Mouse (Mus musculus): ENCODE data around the gene Nme6.
"Not testable (repeated sequence)": the region's sequence is repeated elsewhere in the genome, so short reads cannot be mapped to it uniquely, and the experiment has no call there.

Gene Nme6

GRCm38 (mm10) chr9:109832391-109833087 is at the start of gene Nme6:
TSS of gene Nme6 (plus strand) at chr9:109832749.
- DNase-seq: peak; percentile 90

- not testable (repeated sequence) for DNase-seq
These were observed 42.0 kb upstream of the Nme6 start, which contains the start of gene Fbxw27 for GRCm38 (mm10) chr9:109790570-109790969. TSS of gene Fbxw27 (minus strand) at chr9:109790670.

- DNase-seq: no peak
These were observed 37.3 kb upstream of the Nme6 start for GRCm38 (mm10) chr9:109795221-109795620.

GRCm38 (mm10) chr9:109795811-109796210 is 36.7 kb upstream of the Nme6 start:
- DNase-seq: no peak

- peak; percentile 13 for DNase-seq
These were observed 34.5 kb upstream of the Nme6 start for GRCm38 (mm10) chr9:109798051-109798450.

- not testable (repeated sequence) for DNase-seq
These were observed 27.0 kb upstream of the Nme6 start for GRCm38 (mm10) chr9:109805596-109805995.

- DNase-seq: no peak
These were observed 26.3 kb upstream of the Nme6 start for GRCm38 (mm10) chr9:109806260-109806659.

GRCm38 (mm10) chr9:109806695-109807293 is 25.8 kb upstream of the Nme6 start:
- DNase-seq: no peak

- no peak for DNase-seq
These were observed 24.7 kb upstream of the Nme6 start for GRCm38 (mm10) chr9:109807898-109808297.

GRCm38 (mm10) chr9:109811980-109812379 is 20.6 kb upstream of the Nme6 start, which contains the start of gene Spink8:
TSS of gene Spink8 (plus strand) at chr9:109812280.
- DNase-seq: no peak

- no peak for DNase-seq
These were observed 19.1 kb upstream of the Nme6 start for GRCm38 (mm10) chr9:109813424-109813823.

GRCm38 (mm10) chr9:109816341-109816740 is 16.2 kb upstream of the Nme6 start:
- DNase-seq: no peak

GRCm38 (mm10) chr9:109825739-109826138 is 6.8 kb upstream of the Nme6 start:
- no peak for DNase-seq

GRCm38 (mm10) chr9:109826181-109826580 is 6.4 kb upstream of the Nme6 start:
- no peak for DNase-seq

- no peak for DNase-seq
These were observed 501 bp downstream of the Nme6 start for GRCm38 (mm10) chr9:109833088-109833412.

GRCm38 (mm10) chr9:109849312-109849758 is 16.8 kb downstream of the Nme6 start, which contains the start of gene Camp:
TSS of gene Camp (minus strand) at chr9:109849617.
- no peak for DNase-seq

GRCm38 (mm10) chr9:109850099-109850498 is 17.6 kb downstream of the Nme6 start:
- DNase-seq: no peak

GRCm38 (mm10) chr9:109854341-109854740 is 21.8 kb downstream of the Nme6 start:
- no peak for DNase-seq

GRCm38 (mm10) chr9:109855947-109856346 is 23.4 kb downstream of the Nme6 start:
- no peak for DNase-seq

- peak; percentile 84 for DNase-seq
These were observed 30.0 kb downstream of the Nme6 start for GRCm38 (mm10) chr9:109862397-109863044.

- no peak for DNase-seq
These were observed 30.5 kb downstream of the Nme6 start for GRCm38 (mm10) chr9:109863085-109863484.

- no peak for DNase-seq
These were observed 33.7 kb downstream of the Nme6 start for GRCm38 (mm10) chr9:109866218-109866617.

GRCm38 (mm10) chr9:109870983-109871572 is 38.5 kb downstream of the Nme6 start:
- peak; percentile 50 for DNase-seq

Data from kidney, adult 18-20 months (tissue).